Mouse (Mus musculus) MEL (cell line): Measurements from ENCODE around the gene Rilpl1. TPM values are rescaled to one million over a fixed set of nuclear protein-coding genes. Genes with fewer than 3 reads are reported as not detected.
A peak's percentile ranks its signal among the peaks of the same experiment; 100 is the strongest.

Source experiments
- DNase-seq: peaks from one replicate; pipeline ENCODE4 v3.0.0; 2011; ENCODE audit warnings: low read depth, low spot score
- H3K27ac ChIP-seq: 2 replicates; pipeline ENCODE4 v1.5.1; 2012; ENCODE audit warnings: low read depth, mild to moderate bottlenecking, control low read depth, low read length, moderate library complexity; ENCODE audit not compliant: control insufficient read depth
- H3K27me3 ChIP-seq, 2 experiments: fragments of 150-350 bp in 1 of 2; sonication (generic) in 1 of 2; 2 replicates each; pipeline ENCODE4 v1.6.1; 2012; ENCODE audit warnings: low read length in 2 of 2, mild to moderate bottlenecking in 2 of 2, improper control_type of control experiment in 1 of 2, moderate library complexity in 1 of 2; ENCODE audit not compliant: insufficient read depth in 2 of 2, control insufficient read depth in 1 of 2
- H3K36me3 ChIP-seq, 2 experiments: 2 replicates each; pipeline ENCODE4 v1.6.1; 2012 to 2014; ENCODE audit warnings: low read length in 2 of 2, improper control_type of control experiment in 1 of 2, inconsistent platforms in 1 of 2, mild to moderate bottlenecking in 1 of 2; ENCODE audit not compliant: insufficient read depth in 2 of 2, control insufficient read depth in 1 of 2
- H3K4me1 ChIP-seq, 2 experiments: fragments of 150-350 bp in 1 of 2; sonication (generic) in 1 of 2; 2 replicates each; pipeline ENCODE4 v1.6.1; 2012; ENCODE audit warnings: low read length in 2 of 2, improper control_type of control experiment in 1 of 2, mild to moderate bottlenecking in 1 of 2; ENCODE audit not compliant: insufficient read depth in 2 of 2, control insufficient read depth in 1 of 2
- H3K4me3 ChIP-seq, 2 experiments: fragments of 150-350 bp in 1 of 2; sonication (generic) in 1 of 2; 2 replicates each; pipeline ENCODE4 v1.5.1; 2012; ENCODE audit warnings: low read depth in 2 of 2, low read length in 2 of 2, mild to moderate bottlenecking in 2 of 2, moderate library complexity in 2 of 2, control low read depth in 1 of 2, improper control_type of control experiment in 1 of 2; ENCODE audit not compliant: control insufficient read depth in 1 of 2, insufficient read depth in 1 of 2
- H3K79me2 ChIP-seq: 2 replicates; pipeline ENCODE4 v1.6.1; 2012; ENCODE audit warnings: mild to moderate bottlenecking, low read length, moderate library complexity; ENCODE audit not compliant: control insufficient read depth, poor library complexity, insufficient read depth
- H3K9ac ChIP-seq: 2 replicates; pipeline ENCODE4 v1.6.1; 2012; ENCODE audit warnings: low read depth, mild to moderate bottlenecking, control low read depth, low read length, moderate library complexity; ENCODE audit not compliant: control insufficient read depth, poor library complexity, severe bottlenecking
- H3K9me3 ChIP-seq: fragments of 150-350 bp; sonication (generic); replicated peaks from 2 replicates; pipeline ENCODE4 v1.6.1; 2012; ENCODE audit warnings: mild to moderate bottlenecking, low read length, improper control_type of control experiment, moderate library complexity; ENCODE audit not compliant: insufficient read depth
- BHLHE40 ChIP-seq: IDR thresholded peaks from 2 replicates; pipeline ENCODE4 v1.6.1; 2012; ENCODE audit warnings: low read depth, mild to moderate bottlenecking, inconsistent platforms, low read length, improper control_type of control experiment, borderline replicate concordance
- CHD2 ChIP-seq: IDR thresholded peaks from 2 replicates; pipeline ENCODE4 v1.6.1; 2011; ENCODE audit warnings: low read length, improper control_type of control experiment
- CTCF ChIP-seq, 3 experiments: IDR thresholded peaks in 2 of 3; conservative IDR thresholded peaks in 1 of 3; 2 replicates each; pipeline ENCODE4 v1.5.1; 2011 to 2012; ENCODE audit warnings: low read length in 3 of 3, low read depth in 2 of 3, mild to moderate bottlenecking in 2 of 3, improper control_type of control experiment in 1 of 3, inconsistent platforms in 1 of 3, mixed read lengths in 1 of 3, moderate library complexity in 1 of 3; ENCODE audit not compliant: control insufficient read depth in 1 of 3, insufficient read depth in 1 of 3, poor library complexity in 1 of 3, severe bottlenecking in 1 of 3
- EP300 ChIP-seq, 2 experiments: IDR thresholded peaks; 2 replicates each; pipeline ENCODE4 v1.6.1; 2011; ENCODE audit warnings: improper control_type of control experiment in 2 of 2, low read length in 2 of 2, low read depth in 1 of 2, mild to moderate bottlenecking in 1 of 2
- ETS1 ChIP-seq: IDR thresholded peaks from 2 replicates; pipeline ENCODE4 v1.6.1; 2012; ENCODE audit warnings: low read depth, mild to moderate bottlenecking, inconsistent platforms, low read length, improper control_type of control experiment, moderate library complexity
- GATA1 ChIP-seq: IDR thresholded peaks from 2 replicates; pipeline ENCODE4 v1.6.1; 2011; ENCODE audit warnings: low read depth, low read length, improper control_type of control experiment
- HCFC1 ChIP-seq: IDR thresholded peaks from 2 replicates; pipeline ENCODE4 v1.6.1; 2012; ENCODE audit warnings: low read depth, mild to moderate bottlenecking, inconsistent platforms, low read length, improper control_type of control experiment, moderate library complexity
- JUND ChIP-seq: IDR thresholded peaks from 2 replicates; pipeline ENCODE4 v1.6.1; 2011; ENCODE audit warnings: low read depth, mild to moderate bottlenecking, improper control_type of control experiment, low read length
- MAFK ChIP-seq: IDR thresholded peaks from 2 replicates; pipeline ENCODE4 v1.6.1; 2011; ENCODE audit warnings: low read depth, mild to moderate bottlenecking, low read length, improper control_type of control experiment, borderline replicate concordance
- MAX ChIP-seq: IDR thresholded peaks from 2 replicates; pipeline ENCODE4 v1.6.1; 2011; ENCODE audit warnings: low read length, improper control_type of control experiment
- MAZ ChIP-seq: IDR thresholded peaks from 2 replicates; pipeline ENCODE4 v1.6.1; 2012; ENCODE audit warnings: low read depth, mild to moderate bottlenecking, inconsistent platforms, low read length, improper control_type of control experiment
- MYB ChIP-seq: IDR thresholded peaks from 2 replicates; pipeline ENCODE4 v1.6.1; 2011; ENCODE audit warnings: mild to moderate bottlenecking, low read depth, low read length, improper control_type of control experiment
- NELFE ChIP-seq: IDR thresholded peaks from 2 replicates; pipeline ENCODE4 v1.6.1; 2011; ENCODE audit warnings: low read depth, low read length, improper control_type of control experiment
- NRF1 ChIP-seq: IDR thresholded peaks from 2 replicates; pipeline ENCODE4 v1.6.1; 2014; ENCODE audit warnings: low read depth, mild to moderate bottlenecking, inconsistent platforms, low read length, improper control_type of control experiment, moderate library complexity; ENCODE audit not compliant: poor library complexity, insufficient read depth, severe bottlenecking
- POLR2AphosphoS2 ChIP-seq: IDR thresholded peaks from 2 replicates; pipeline ENCODE4 v1.6.1; 2011; ENCODE audit warnings: low read length, improper control_type of control experiment
- RAD21 ChIP-seq: IDR thresholded peaks from 2 replicates; pipeline ENCODE4 v1.6.1; 2011; ENCODE audit warnings: mild to moderate bottlenecking, low read depth, low read length, improper control_type of control experiment
- SIN3A ChIP-seq: IDR thresholded peaks from 2 replicates; pipeline ENCODE4 v1.6.1; 2012; ENCODE audit warnings: low read length, improper control_type of control experiment, inconsistent platforms
- SMC3 ChIP-seq: IDR thresholded peaks from 2 replicates; pipeline ENCODE4 v1.6.1; 2011; ENCODE audit warnings: low read depth, low read length, improper control_type of control experiment
- TAL1 ChIP-seq: IDR thresholded peaks from 2 replicates; pipeline ENCODE4 v1.6.1; 2012; ENCODE audit warnings: mild to moderate bottlenecking, inconsistent platforms, low read length, moderate library complexity, mixed read lengths
- TCF12 ChIP-seq: IDR thresholded peaks from 2 replicates; pipeline ENCODE4 v1.6.1; 2014; ENCODE audit warnings: low read depth, mild to moderate bottlenecking, inconsistent platforms, low read length, improper control_type of control experiment, moderate library complexity
- UBTF ChIP-seq: IDR thresholded peaks from 2 replicates; pipeline ENCODE4 v1.6.1; 2012; ENCODE audit warnings: low read depth, mild to moderate bottlenecking, inconsistent platforms, low read length, improper control_type of control experiment, moderate library complexity, borderline replicate concordance; ENCODE audit not compliant: insufficient read depth
- ZC3H11A ChIP-seq: IDR thresholded peaks from 2 replicates; pipeline ENCODE4 v1.6.1; 2012; ENCODE audit warnings: low read depth, mild to moderate bottlenecking, inconsistent platforms, low read length, improper control_type of control experiment
- ZKSCAN1 ChIP-seq: IDR thresholded peaks from 2 replicates; pipeline ENCODE4 v1.6.1; 2012; ENCODE audit warnings: low read depth, mild to moderate bottlenecking, inconsistent platforms, low read length, improper control_type of control experiment, moderate library complexity
- ZMIZ1 ChIP-seq: IDR thresholded peaks from 2 replicates; pipeline ENCODE4 v1.6.1; 2012; ENCODE audit warnings: low read depth, mild to moderate bottlenecking, inconsistent platforms, low read length, improper control_type of control experiment, moderate library complexity
- polyA plus RNA-seq, 2 experiments: library from polyadenylated mRNA; stranded (reverse) in 1 of 2; unstranded in 1 of 2; fragments of >175 nt in 1 of 2; fragments of >200 nt in 1 of 2; gene quantifications; 2 replicates each; pipeline versions ENCODE4 v1.2.1 to v1.2.4; 2012; ENCODE audit warnings: low replicate concordance in 2 of 2, low read depth in 1 of 2; ENCODE audit not compliant: insufficient read length in 2 of 2, insufficient read depth in 1 of 2, missing spikeins in 1 of 2
- total RNA-seq: library from RNA; depleted of rRNA; stranded (reverse); fragments of 300-350 nt; gene quantifications from 2 replicates; pipeline ENCODE4 v1.2.3, GENCODE M21; 2012

The Rilpl1 gene
- total and polyA plus RNA-seq, 3 experiments, result 5.7 to 8.6 TPM; not detected in 1

DNA sequence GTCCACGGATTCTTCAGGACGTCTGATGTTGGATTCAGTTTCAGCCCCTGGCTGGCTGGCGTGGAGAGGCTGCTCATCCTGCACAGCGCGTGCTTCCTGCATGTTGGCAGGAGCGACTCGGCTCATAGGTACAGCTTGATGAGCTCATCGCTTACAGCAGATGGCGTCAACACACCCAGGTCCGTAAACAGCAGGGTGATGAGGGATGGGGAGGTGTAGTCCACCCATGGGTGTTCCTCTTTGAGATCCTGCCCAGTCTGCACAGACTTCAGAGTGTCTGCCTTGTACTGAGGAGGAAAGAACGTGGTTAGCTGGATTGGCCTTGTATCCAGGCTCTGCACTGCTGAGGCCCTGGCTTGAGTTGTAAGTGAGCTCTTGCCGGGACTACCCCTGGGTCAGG lies 39.9 kb upstream of the Rilpl1 start:
- no peak overlapping the region for H3K9ac ChIP-seq
- no peak overlapping the region for H3K27ac ChIP-seq
- H3K4me3 ChIP-seq, result no peak overlapping the region
- TF ChIP-seq ETS1 (no peak), TAL1 (no peak), GATA1 (no peak), ZKSCAN1 (no peak), HCFC1 (no peak)
- TF ChIP-seq, all 39 proteins: peak for 0
- Histone ChIP-seq H3K79me2 (no peaks in the 10 kb centered on the region), H3K4me1 (no peaks in the 10 kb centered on the region), H3K36me3 (peaks cover 0 to 19% of the 10 kb centered on the region in 2 experiments; a peak in 2 of 4 replicates), H3K27me3 (no peaks in the 10 kb centered on the region), H3K9me3 (no peaks in the 10 kb centered on the region)
- DNase-seq, result no peak

DNA sequence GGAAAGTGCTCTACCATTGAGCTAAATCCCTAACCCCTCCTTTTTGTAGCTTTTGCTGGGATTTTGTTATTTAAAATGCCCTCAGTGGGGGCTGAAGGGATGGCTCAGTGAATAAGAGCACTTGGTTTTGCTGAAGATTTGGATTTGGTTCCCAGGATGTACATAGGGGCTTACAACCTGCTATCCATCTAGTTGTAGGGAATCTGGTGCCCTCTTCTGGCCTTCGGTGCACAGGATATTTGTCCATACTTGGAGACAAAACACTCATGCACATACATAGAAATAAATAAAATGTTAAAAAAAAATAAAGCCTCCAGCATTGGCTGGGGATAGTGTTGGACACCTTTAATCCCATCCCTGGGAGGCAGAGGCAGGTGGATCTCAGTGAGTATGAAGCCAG lies 24.0 kb upstream of the Rilpl1 start:
- H3K9ac ChIP-seq, result no peak overlapping the region
- peaks cover 20% of the 10 kb centered on the region for H3K79me2 ChIP-seq
- DNase-seq, result peak; percentile 35
- no peaks in the 10 kb centered on the region for H3K9me3 ChIP-seq
- no peak overlapping the region for H3K27ac ChIP-seq
- peaks cover 0 to 12% of the 10 kb centered on the region in 2 experiments; a peak in 3 of 4 replicates for H3K36me3 ChIP-seq
- no peak overlapping the region for H3K4me3 ChIP-seq
- H3K4me1 ChIP-seq, result peaks cover 0 to 10% of the 10 kb centered on the region in 2 experiments; a peak in 1 of 4 replicates
- no peaks in the 10 kb centered on the region for H3K27me3 ChIP-seq
- TF ChIP-seq RAD21 (peak; percentile 21), JUND (no peak), NRF1 (no peak), SMC3 (peak; percentile 22; the same call in 1 of the 2 replicates), CTCF (IDR thresholded peaks at IDR 0.05 in 2 of 3, conservative IDR thresholded peaks at IDR 0.05 in 1 of 3; ENCODE audit: control insufficient read depth in 1 of 3, insufficient read depth in 1 of 3, low read depth in 2 of 3, low read length in 3 of 3, poor library complexity in 1 of 3, severe bottlenecking in 1 of 3) (peak in 1 of 3 experiments; percentile 43; a peak in 2 of 6 replicates)
- TF ChIP-seq, all 39 proteins: peak for 3

DNA sequence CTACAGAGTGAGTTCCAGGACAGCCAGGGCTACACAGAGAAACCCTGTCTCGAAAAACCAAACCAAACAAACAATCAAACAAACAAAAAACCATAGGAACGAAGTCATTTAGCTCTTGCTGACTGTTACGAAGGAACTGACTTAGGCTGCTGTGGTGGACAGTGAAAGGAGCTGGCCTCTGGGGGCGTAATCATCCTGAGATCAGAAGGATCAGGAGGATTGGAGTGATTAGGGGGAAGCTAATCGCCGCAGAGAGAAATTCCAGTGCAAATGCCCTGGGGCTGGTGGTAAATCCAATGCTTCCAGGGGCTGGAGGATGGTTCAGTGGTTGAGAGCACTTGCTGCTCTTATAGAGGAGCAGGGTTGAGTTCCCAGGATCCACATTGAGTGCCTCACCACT lies 22.4 kb upstream of the Rilpl1 start:
- DNase-seq, result no peak
- TF ChIP-seq ZKSCAN1 (no peak), SIN3A (no peak), EP300 (IDR thresholded peaks at IDR 0.05; ENCODE audit: low read depth in 1 of 2, low read length in 2 of 2) (no peak), BHLHE40 (no peak), JUND (no peak), ZMIZ1 (no peak), UBTF (no peak), HCFC1 (no peak), TCF12 (no peak), MYB (no peak), CHD2 (no peak), POLR2AphosphoS2 (no peak), ZC3H11A (no peak), NELFE (no peak), RAD21 (no peak), MAFK (no peak), NRF1 (no peak), MAX (no peak), MAZ (no peak)
- TF ChIP-seq, all 39 proteins: peak for 0
- peak overlapping the region; percentile 95 for H3K9ac ChIP-seq

More for the DNA sequence above, 22.4 kb upstream of the Rilpl1 start:
- H3K4me3 ChIP-seq, result peak overlapping the region; percentile 63 to 97
- H3K36me3 ChIP-seq, result peaks cover 0 to 10% of the 10 kb centered on the region in 2 experiments; a peak in 3 of 4 replicates
- peaks cover 20% of the 10 kb centered on the region for H3K79me2 ChIP-seq
- H3K9me3 ChIP-seq, result no peaks in the 10 kb centered on the region
- peaks cover 0 to 10% of the 10 kb centered on the region in 2 experiments; a peak in 1 of 4 replicates for H3K4me1 ChIP-seq
- H3K27ac ChIP-seq, result no peak overlapping the region
- no peaks in the 10 kb centered on the region for H3K27me3 ChIP-seq
